Mouse (Mus musculus) activated CD4-positive, CD25-positive, alpha-beta regulatory T cell, adult 4 months (primary cell): ENCODE data around the gene Sart3. TPM values are rescaled to one million over a fixed set of nuclear protein-coding genes. Genes with fewer than 3 reads are reported as not detected.

Source experiments
- ATAC-seq: one replicate; pipeline ENCODE4 v1.8.0; 2017
- polyA plus RNA-seq, 2 experiments: library from polyadenylated mRNA; unstranded; fragments of 100-300 nt; shearing (Covaris generic); gene quantifications; one replicate each; pipeline ENCODE4 v1.2.1; 2017

Sart3 gene
- polyA plus RNA-seq, 2 experiments from 2014 or later: 8.0 to 18.9 TPM

GRCm38 (mm10) chr5:113764426-113764825 lies 7.9 kb downstream of the Sart3 start:
- ATAC-seq: no peak

GRCm38 (mm10) chr5:113761585-113761984 lies 10.7 kb downstream of the Sart3 start:
- ATAC-seq: no peak

- ATAC-seq: no peak
Measured at GRCm38 (mm10) chr5:113755347-113756030, 16.8 kb downstream of the Sart3 start.

- no peak for ATAC-seq
Measured at GRCm38 (mm10) chr5:113751521-113752157, 20.7 kb downstream of the Sart3 start.

GRCm38 (mm10) chr5:113748556-113749331 lies 23.6 kb downstream of the Sart3 start:
- no peak for ATAC-seq

- ATAC-seq: no peak
Measured at GRCm38 (mm10) chr5:113747629-113748028, 24.7 kb downstream of the Sart3 start.

- no peak for ATAC-seq
Measured at GRCm38 (mm10) chr5:113737607-113738237, 34.6 kb downstream of the Sart3 start.

- no peak for ATAC-seq
Measured at GRCm38 (mm10) chr5:113736522-113737164, 35.7 kb downstream of the Sart3 start.

- no peak for ATAC-seq
Measured at GRCm38 (mm10) chr5:113736113-113736502, 36.2 kb downstream of the Sart3 start.

GRCm38 (mm10) chr5:113735345-113736112 lies 36.8 kb downstream of the Sart3 start, which contains the start of gene Ficd:
Gene Ficd, plus strand, starts transcription at chr5:113735803.
- peak; percentile 97 for ATAC-seq

- no peak for ATAC-seq
Measured at GRCm38 (mm10) chr5:113735023-113735344, 37.3 kb downstream of the Sart3 start.

GRCm38 (mm10) chr5:113734376-113734775 lies 37.9 kb downstream of the Sart3 start:
- no peak for ATAC-seq

- no peak for ATAC-seq
Measured at GRCm38 (mm10) chr5:113732182-113732581, 40.1 kb downstream of the Sart3 start.

GRCm38 (mm10) chr5:113731174-113731573 lies 41.1 kb downstream of the Sart3 start:
- ATAC-seq: no peak

GRCm38 (mm10) chr5:113730641-113731121 lies 41.6 kb downstream of the Sart3 start:
- ATAC-seq: no peak

- no peak for ATAC-seq
Measured at GRCm38 (mm10) chr5:113728691-113729090, 43.6 kb downstream of the Sart3 start.

GRCm38 (mm10) chr5:113728011-113728410 lies 44.3 kb downstream of the Sart3 start:
- no peak for ATAC-seq

GRCm38 (mm10) chr5:113727238-113727637 lies 45.1 kb downstream of the Sart3 start:
- ATAC-seq: no peak

- ATAC-seq: no peak
Measured at GRCm38 (mm10) chr5:113726618-113727017, 45.7 kb downstream of the Sart3 start.

- no peak for ATAC-seq
Measured at GRCm38 (mm10) chr5:113725417-113725816, 46.9 kb downstream of the Sart3 start.

GRCm38 (mm10) chr5:113724446-113724845 lies 47.9 kb downstream of the Sart3 start, which contains the start of gene 1700069L16Rik:
Gene 1700069L16Rik, minus strand, starts transcription at chr5:113724772.
- no peak for ATAC-seq
